Mouse (Mus musculus) ES-Bruce4 (cell line): ENCODE measurements around the gene Ifit3b.

Source experiments
- CTCF ChIP-seq: IDR thresholded peaks from one replicate; pipeline ENCODE4 v1.8.1; 2011; ENCODE audit warnings: low read depth, low read length
- EP300 ChIP-seq: IDR thresholded peaks from 2 replicates; pipeline ENCODE4 v1.6.1; 2011; ENCODE audit warnings: low read depth, low read length; ENCODE audit not compliant: insufficient read depth
- POLR2A ChIP-seq: IDR thresholded peaks from one replicate; pipeline ENCODE4 v1.8.1; 2011; ENCODE audit warnings: low read length; ENCODE audit not compliant: insufficient read depth

- TF ChIP-seq POLR2A (no peak), CTCF (no peak), EP300 (no peak)
These were observed 32.9 kb downstream of the Ifit3b start, which contains the start of the genes Ifit1bl2 and Ifit1 for GRCm38 (mm10) chr19:34640623-34641022.
